Mouse (Mus musculus): ENCODE data around the gene Adcy2.

The Adcy2 gene

DNA sequence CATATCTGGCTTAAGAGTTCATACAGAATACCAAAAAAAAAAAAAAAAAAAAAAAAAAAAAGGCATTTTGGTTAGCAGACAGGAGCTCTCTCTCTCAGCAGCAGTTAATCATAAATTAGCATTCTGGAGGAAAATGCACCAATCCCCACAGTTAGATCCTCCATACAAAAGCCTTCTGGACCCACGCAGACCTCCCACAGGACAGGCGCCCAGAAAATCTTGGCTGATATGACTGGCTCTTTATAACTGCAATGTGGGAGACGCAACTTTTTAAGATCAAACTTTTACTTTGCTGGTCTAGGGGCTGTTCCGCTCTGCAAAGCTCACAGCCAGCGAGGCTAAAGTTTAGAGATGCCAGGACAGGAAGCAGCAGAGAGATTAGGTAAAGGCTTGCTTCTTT, 37.8 kb downstream of the Adcy2 start:
- no peak for DNase-seq (ENCODE audit: extremely low spot score)

DNA sequence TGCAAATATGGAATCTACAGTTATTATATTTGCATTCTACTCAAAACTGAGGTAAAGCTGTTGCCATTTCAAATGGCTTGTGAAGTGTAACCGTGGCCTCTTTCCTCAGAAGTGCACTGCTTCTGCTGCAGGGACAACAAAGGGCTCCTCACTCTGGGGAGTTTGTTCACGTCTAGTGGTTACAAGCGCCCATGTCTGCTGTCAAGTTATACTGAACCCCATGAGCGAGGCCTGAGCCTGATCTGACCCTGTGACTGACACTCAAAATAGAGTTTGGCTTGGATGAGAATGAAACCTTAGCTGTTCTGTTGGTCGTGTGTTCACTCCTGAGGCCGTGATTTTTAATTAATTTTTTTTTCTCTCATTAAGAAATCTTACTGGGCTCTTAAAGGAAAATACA, 38.8 kb downstream of the Adcy2 start:
- no peak for DNase-seq (ENCODE audit: extremely low spot score)

DNA sequence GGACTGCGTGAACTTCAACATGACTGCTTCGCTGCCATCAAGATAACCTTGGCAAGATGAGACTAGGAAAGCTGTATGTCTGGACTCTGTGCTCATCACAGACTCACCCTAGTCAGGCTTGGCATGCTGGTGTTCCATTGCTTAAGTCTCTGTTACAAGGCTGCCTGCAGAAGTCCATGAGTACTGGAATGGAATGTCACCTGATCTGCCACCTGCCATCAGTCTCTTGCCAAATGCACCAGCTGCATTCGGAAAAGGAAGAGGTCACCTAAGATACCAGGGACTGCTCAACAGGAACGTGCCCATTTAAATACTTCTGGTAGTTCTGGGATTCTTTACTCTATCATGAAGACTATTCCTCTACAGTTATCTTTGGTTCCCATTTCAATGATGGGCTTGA, 39.9 kb downstream of the Adcy2 start:
- no peak for DNase-seq (ENCODE audit: extremely low spot score)

- no peak for DNase-seq (ENCODE audit: extremely low spot score)
Measured at GRCm38 (mm10) chr13:68942735-68943134, 56.6 kb downstream of the Adcy2 start.

DNA sequence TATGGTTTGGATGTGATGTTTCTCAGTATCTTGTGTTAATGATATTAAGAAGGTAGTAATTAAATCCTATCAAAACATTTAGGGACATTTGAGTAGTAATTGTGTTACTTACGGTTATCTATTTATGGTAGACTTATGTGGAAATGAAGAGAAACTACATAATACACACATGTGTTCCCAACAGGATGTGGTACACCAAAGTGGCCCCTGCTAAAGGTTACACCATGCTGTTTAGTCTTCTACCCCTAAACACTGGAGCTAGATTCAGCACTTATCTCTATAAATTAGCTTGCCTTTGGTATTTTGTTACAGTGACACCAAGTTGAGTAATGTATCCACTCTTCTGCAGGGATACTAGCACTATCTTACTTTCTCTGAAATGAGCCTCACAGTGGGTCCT, 57.9 kb downstream of the Adcy2 start:
- no peak for DNase-seq (ENCODE audit: extremely low spot score)

GRCm38 (mm10) chr13:68932283-68932647, 67.1 kb downstream of the Adcy2 start:
- DNase-seq (ENCODE audit: extremely low spot score) = no peak

DNA sequence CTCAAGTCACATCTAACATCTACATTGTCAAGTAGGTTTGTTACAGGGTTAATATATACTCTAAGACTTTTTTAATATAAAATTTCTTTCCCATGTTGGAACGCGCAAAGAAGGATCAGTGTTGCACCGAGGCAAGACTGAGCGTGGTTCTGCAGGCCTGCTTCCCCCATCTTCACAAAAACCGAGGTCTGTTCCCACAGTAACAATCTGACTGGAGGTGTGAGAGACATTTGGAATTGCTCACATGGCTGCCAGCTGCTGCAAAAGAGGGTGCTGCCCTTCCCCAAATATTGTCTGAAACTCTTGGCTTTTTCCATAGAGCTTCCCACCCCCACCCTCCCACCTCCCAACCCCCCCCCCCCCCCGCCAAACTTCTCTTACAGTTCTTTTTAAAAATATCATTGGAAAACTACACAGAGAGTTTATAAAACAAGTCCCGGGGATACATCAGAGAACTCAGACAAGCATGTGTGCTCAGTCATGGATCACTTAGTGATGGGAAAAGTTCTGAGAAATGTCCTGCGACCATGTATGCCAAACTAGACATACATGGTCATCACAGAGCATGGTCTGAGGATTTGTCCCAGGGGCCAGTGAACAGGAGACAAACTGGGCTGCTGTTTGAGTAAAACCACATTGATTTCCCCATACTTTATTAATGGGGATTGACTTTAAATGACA, 67.6 kb downstream of the Adcy2 start:
- DNase-seq (ENCODE audit: extremely low spot score) = no peak

- no peak for DNase-seq (ENCODE audit: extremely low spot score)
Measured at GRCm38 (mm10) chr13:68928469-68928868, 70.9 kb downstream of the Adcy2 start.

DNA sequence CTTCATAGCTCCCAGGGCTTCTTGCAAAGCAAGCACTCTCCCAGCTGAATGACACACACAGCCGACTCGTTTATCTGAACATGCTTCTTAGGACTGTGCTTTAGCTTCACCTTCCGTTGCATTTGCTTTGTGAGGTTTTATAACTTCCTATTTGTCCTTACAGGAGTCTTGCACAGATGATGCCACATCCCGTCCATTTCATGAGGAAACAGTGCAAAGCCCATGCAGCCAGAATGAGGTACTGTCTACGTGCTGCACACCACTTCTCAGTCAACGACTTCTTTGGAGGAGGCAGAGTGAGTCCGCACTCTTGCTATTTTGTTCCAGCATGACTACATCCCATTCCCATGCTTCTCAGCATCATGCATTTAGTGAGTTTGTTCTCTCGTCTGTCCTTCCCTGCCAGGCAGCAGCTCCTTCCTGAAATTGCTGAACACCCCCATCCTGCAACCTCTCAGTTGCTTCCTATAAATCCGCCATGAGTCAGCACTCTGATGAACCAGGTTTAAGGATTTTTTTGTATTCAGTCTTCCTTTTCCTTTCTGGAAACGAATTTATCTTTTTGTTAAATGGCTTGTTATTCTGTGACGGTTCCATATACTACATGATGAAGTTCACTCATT, 85.6 kb downstream of the Adcy2 start:
- no peak for DNase-seq (ENCODE audit: extremely low spot score)

GRCm38 (mm10) chr13:68906667-68907066, 92.7 kb downstream of the Adcy2 start:
- DNase-seq (ENCODE audit: extremely low spot score) = no peak

DNA sequence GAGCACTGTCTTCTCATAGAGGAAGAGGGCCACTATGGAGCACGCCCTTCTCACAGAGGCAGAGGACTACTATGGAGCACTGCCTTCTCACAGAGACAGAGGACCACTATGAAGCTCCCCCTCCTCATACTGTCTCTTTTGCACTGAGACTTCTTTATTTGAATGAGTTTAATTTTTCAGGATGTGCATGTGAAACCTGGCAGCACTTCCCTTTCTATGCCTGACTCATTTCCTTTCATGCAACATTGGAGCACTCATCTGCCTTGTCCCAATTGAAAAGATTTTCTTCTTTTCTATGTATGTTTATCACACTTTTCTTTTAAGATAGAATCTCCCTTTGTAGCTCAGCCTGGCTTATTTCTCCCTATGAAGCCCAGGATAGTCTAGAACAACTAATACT, 96.6 kb downstream of the Adcy2 start:
- no peak for DNase-seq (ENCODE audit: extremely low spot score)

- DNase-seq (ENCODE audit: extremely low spot score) = no peak
Measured at GRCm38 (mm10) chr13:68889929-68890593, 109.3 kb downstream of the Adcy2 start.

- no peak for DNase-seq (ENCODE audit: extremely low spot score)
Measured at GRCm38 (mm10) chr13:68868776-68869175, 130.6 kb downstream of the Adcy2 start.

DNA sequence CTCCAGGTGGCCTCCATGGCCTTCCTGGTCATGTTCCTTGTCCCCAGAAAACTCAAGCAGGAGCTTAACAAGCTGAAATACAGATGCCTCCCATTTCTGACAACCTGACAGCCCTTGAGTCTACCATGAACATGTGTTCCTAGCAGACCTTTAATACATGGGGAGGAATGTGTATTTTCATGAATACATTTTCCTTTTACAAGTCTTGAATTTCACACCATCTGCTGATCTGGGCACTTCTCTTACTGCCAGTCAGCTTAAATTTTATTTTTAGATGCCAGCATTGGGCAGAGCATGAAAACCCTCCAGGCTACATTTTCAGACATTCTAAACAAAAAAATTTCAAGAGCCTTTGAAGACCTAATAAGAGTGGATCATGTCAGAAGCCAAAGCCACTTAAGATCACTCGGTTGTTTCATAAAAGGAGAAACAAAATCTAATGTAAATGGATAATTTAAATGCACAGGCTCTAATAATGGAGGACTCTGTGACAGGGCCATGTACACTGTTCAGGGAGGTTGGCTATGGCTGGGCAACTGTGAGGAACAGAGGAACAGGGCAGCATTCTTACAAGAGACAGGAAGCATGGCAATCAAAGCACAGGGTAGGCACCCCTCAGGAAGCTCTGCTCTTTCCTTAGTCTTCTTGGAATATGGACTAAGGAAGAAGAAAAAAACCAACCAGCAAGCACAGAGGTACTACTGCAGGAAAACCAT, 131.2 kb downstream of the Adcy2 start:
- no peak for DNase-seq (ENCODE audit: extremely low spot score)

GRCm38 (mm10) chr13:68860036-68860435, 139.3 kb downstream of the Adcy2 start:
- DNase-seq (ENCODE audit: extremely low spot score) = no peak

- DNase-seq (ENCODE audit: extremely low spot score) = no peak
Measured at GRCm38 (mm10) chr13:68848265-68848664, 151.1 kb downstream of the Adcy2 start.

DNA sequence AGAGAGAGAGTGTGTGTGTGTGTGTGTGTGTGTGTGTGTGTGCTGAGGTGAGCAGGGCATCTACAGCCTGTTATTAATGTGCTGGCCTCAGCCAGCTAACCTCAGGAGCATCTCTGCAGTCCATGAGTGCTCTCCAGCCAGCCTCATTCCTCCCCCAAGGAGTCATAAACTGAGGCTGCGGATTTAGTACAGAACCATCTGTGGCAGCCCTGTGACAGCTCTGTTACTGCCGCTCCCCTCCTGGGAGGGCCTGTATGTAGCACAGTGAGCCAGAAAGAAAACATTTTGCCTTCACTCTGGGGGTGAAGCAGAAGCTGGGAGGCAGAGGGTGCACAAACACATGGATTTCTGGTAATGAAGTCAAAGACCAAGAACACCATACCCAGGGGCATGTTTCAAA, 159.8 kb downstream of the Adcy2 start:
- peak; percentile 0 for DNase-seq (ENCODE audit: extremely low spot score)

- DNase-seq (ENCODE audit: extremely low spot score) = no peak
Measured at GRCm38 (mm10) chr13:68836183-68836582, 163.2 kb downstream of the Adcy2 start.

DNA sequence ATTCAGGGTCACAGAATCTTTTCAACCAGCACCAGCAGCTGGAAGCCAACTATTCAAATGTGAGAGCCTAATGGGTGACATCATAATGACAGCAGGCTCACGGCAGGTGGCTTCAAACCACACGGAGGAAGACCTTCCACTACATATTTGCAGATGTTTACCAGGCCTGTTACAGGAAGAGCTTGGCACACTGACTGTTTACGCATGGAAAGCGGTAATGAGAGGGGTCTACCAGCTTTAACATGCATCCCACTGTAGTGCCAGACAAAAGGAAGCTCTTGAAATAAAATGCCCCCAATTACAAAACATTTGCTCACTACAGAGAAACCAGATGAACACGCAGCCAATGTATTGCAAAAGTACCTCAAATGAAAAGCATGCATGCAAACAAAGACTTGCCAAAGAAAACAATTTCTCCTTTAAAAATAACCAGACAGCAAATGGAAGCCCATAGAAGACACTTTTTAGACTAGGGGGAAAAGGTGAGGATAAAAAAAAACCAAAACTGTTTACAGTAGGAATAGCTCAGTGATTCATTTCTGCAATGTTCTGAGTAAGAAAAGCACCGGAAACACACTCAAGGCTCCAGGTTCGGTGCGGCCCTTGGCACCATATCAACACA, 163.8 kb downstream of the Adcy2 start:
- no peak for DNase-seq (ENCODE audit: extremely low spot score)

DNA sequence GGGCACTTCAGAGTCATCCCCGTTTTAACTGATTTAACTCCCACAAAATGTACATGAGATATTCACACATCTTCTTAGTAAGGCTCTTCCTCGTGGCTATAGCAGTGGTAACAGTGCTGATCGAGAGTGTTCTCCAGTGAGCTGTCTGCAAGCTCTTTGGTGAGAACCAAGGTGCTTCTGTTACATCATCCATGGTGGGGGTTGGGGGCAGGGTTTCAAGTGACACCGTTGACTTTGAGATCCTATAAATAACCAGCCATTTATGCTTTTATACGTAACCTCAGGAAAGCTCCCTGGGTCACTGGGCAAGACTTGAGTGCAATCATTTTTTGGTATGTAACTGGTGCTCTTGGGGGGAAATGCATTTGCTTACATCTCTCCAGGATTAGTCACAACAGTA, 167.2 kb downstream of the Adcy2 start:
- DNase-seq (ENCODE audit: extremely low spot score) = no peak

DNA sequence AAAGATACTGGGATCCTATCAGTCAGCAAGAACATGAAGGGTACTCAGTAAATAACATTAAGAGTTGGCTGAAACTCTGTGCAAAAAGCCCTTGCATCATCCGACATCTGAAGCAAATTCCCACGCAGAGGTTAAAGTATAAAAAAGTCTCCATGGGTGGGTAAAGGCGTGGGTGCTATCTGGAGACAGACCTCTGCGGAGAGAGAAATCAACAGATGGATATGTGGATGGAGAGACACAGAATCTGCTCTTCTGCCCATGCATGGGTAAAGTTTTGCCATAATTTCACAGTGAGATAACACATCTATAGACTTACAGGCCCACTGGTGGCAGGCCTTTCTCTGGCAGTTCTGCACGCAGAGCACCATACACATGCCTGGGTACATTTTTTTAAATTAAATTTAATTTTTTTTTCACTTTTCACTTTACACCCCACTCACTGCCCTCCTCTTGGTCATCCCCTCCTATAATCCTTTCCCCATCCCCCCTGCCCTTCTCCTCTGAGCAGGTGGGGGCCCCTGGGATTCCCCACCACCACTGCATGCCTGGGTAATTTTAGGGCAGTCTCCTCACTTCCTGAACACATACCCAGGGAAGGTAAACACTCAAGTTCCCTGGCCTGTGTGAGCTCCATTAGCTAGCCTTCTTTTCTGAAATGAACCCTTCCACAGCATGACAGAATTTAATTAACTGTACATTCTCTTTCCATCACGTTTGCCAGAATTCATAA, 169.1 kb downstream of the Adcy2 start:
- no peak for DNase-seq (ENCODE audit: extremely low spot score)

DNA sequence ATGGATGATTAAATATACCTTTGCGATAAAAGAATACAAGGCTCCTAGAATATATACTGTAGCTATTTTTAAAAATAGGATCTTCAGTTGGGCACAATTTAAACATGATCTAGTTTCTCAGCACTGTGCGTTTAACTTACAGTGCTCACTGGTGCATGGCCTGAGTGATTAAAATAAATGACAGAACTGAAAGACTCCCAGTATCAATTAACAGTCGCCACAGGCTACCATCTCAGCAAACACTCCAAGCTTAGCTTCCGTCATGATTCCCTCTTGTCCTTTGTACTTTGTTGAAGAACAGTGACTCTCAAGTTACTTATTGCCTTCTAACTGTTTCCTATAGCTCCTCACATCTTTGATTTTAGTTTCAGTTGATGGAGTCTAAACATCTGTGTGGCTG, 170.9 kb downstream of the Adcy2 start:
- no peak for DNase-seq (ENCODE audit: extremely low spot score)
